Mouse (Mus musculus) embryonic facial prominence, embryonic 15.5 days (tissue): ENCODE measurements around the gene Cox8b. TPM values are rescaled to one million over a fixed set of nuclear protein-coding genes. Genes with fewer than 3 reads are reported as not detected.
"Not testable (repeated sequence)": the region's sequence is repeated elsewhere in the genome, so short reads cannot be mapped to it uniquely, and the experiment has no call there.

Experiments
- ATAC-seq: fragments of 200-750 bp; cut with Nextera tagmentation; 2 replicates; pipeline ENCODE4 v1.8.0; 2017; ENCODE audit warnings: low read depth, moderate TSS enrichment; ENCODE audit not compliant: insufficient number of reproducible peaks, low FRiP score, low TSS enrichment
- H3K27ac ChIP-seq: fragments of 300-500 bp; sonication (generic); replicated peaks from 2 replicates; pipeline ENCODE4 v1.5.1; 2015; ENCODE audit warnings: mild to moderate bottlenecking, inconsistent platforms
- H3K27me3 ChIP-seq: fragments of 300-500 bp; sonication (generic); 2 replicates; pipeline ENCODE4 v1.6.1; 2015; ENCODE audit warnings: inconsistent platforms
- H3K36me3 ChIP-seq: fragments of 300-500 bp; sonication (generic); 2 replicates; pipeline ENCODE4 v1.6.1; 2015; ENCODE audit warnings: mild to moderate bottlenecking, inconsistent platforms
- H3K4me1 ChIP-seq: fragments of 300-500 bp; sonication (generic); 2 replicates; pipeline ENCODE4 v1.6.1; 2015; ENCODE audit warnings: inconsistent platforms
- H3K4me2 ChIP-seq: fragments of 300-500 bp; sonication (generic); replicated peaks from 2 replicates; pipeline ENCODE4 v1.6.1; 2015; ENCODE audit warnings: mild to moderate bottlenecking, inconsistent platforms
- H3K4me3 ChIP-seq: fragments of 300-500 bp; sonication (generic); replicated peaks from 2 replicates; pipeline ENCODE4 v1.5.1; 2015; ENCODE audit warnings: mild to moderate bottlenecking, inconsistent platforms
- H3K9ac ChIP-seq: fragments of 300-500 bp; sonication (generic); 2 replicates; pipeline ENCODE4 v1.6.1; 2015; ENCODE audit warnings: inconsistent platforms
- H3K9me3 ChIP-seq: fragments of 300-500 bp; sonication (generic); replicated peaks from 2 replicates; pipeline ENCODE4 v1.6.1; 2016; ENCODE audit warnings: inconsistent platforms
- WGBS: fragments of 180-500 bp; shearing (Covaris S2); methylation state at CpG from one replicate; pipeline ENCODE4 v1.1.7; 2015; 5-methylcytosine and 5-hydroxymethylcytosine counted together
- polyA plus RNA-seq: library from polyadenylated mRNA; unstranded; fragments of >200 nt; fragmentation: Nextera tagmentation; extraction: Ambion mirVana; gene quantifications from 2 replicates; pipeline ENCODE4 v1.2.1, GENCODE M21; 2015

Cox8b gene
- polyA plus RNA-seq, 1 experiment from 2014 or later: 23.3 TPM

- Histone ChIP-seq H3K9ac (no peak overlapping the region), H3K27ac (no peak overlapping the region), H3K9me3 (no peaks in the 10 kb centered on the region), H3K4me1 (no peaks in the 10 kb centered on the region), H3K27me3 (no peaks in the 10 kb centered on the region), H3K36me3 (peaks cover 74% of the 10 kb centered on the region), H3K4me2 (no peak overlapping the region), H3K4me3 (no peak overlapping the region)
- 89% methylated on average over 3 of the region's 3 CpGs for WGBS
- no peak for ATAC-seq
These were observed 5.6 kb downstream of the Cox8b start for GRCm38 (mm10) chr7:140894611-140895010.

GRCm38 (mm10) chr7:140894031-140894430, 6.2 kb downstream of the Cox8b start:
- Histone ChIP-seq H3K36me3 (peaks cover 77% of the 10 kb centered on the region), H3K27me3 (no peaks in the 10 kb centered on the region), H3K27ac (no peak overlapping the region), H3K4me1 (no peaks in the 10 kb centered on the region), H3K4me2 (no peak overlapping the region), H3K9ac (no peak overlapping the region), H3K9me3 (no peaks in the 10 kb centered on the region), H3K4me3 (no peak overlapping the region)
- no peak for ATAC-seq
- 80% methylated on average over 7 of the region's 7 CpGs for WGBS

GRCm38 (mm10) chr7:140890636-140891035, 9.6 kb downstream of the Cox8b start:
- H3K4me2 ChIP-seq, H3K4me3 ChIP-seq, H3K9ac ChIP-seq, H3K4me1 ChIP-seq, H3K27me3 ChIP-seq, H3K27ac ChIP-seq, ATAC-seq, H3K9me3 ChIP-seq: not testable (repeated sequence)
- WGBS: 93% methylated on average over 16 of the region's 16 CpGs
- peaks cover 80% of the 10 kb centered on the region for H3K36me3 ChIP-seq

- ATAC-seq: peak; percentile 39
- WGBS: 1% methylated on average over 12 of the region's 12 CpGs
These were observed 17.8 kb downstream of the Cox8b start for GRCm38 (mm10) chr7:140882469-140882803.

GRCm38 (mm10) chr7:140881696-140882468, 18.4 kb downstream of the Cox8b start, which contains the start of the genes Psmd13 and Sirt3:
TSS of gene Psmd13 (plus strand) at chr7:140881968.
TSS of gene Sirt3 (minus strand) at chr7:140882309.
- H3K4me1 ChIP-seq: peaks cover 12% of the 10 kb centered on the region
- ATAC-seq: peak; percentile 95
- peak within 1 kb of the TSS; percentile 70 for H3K27ac ChIP-seq
- peak within 1 kb of the TSS; percentile 89 for H3K9ac ChIP-seq
- peaks cover 13% of the 10 kb centered on the region for H3K36me3 ChIP-seq
- H3K4me3 ChIP-seq: peak within 1 kb of the TSS; percentile 93
- no peaks in the 10 kb centered on the region for H3K9me3 ChIP-seq
- H3K4me2 ChIP-seq: peak within 1 kb of the TSS; percentile 56
- WGBS: under 1% methylated on average over 59 of the region's 59 CpGs
- H3K27me3 ChIP-seq: no peaks in the 10 kb centered on the region

More at GRCm38 (mm10) chr7:140882469-140882803, 17.8 kb downstream of the Cox8b start:
- peak overlapping the region; percentile 93 for H3K4me3 ChIP-seq
- peaks cover 19% of the 10 kb centered on the region for H3K36me3 ChIP-seq
- peak overlapping the region; percentile 56 for H3K4me2 ChIP-seq
- no peaks in the 10 kb centered on the region for H3K27me3 ChIP-seq
- H3K9me3 ChIP-seq: no peaks in the 10 kb centered on the region
- H3K9ac ChIP-seq: peak overlapping the region; percentile 89
- H3K27ac ChIP-seq: peak overlapping the region; percentile 70
- H3K4me1 ChIP-seq: peaks cover 12% of the 10 kb centered on the region

GRCm38 (mm10) chr7:140880865-140881515, 19.3 kb downstream of the Cox8b start:
- Histone ChIP-seq H3K4me1 (peaks cover 12% of the 10 kb centered on the region), H3K4me3 (peak overlapping the region; percentile 93), H3K36me3 (peaks cover 7% of the 10 kb centered on the region), H3K9ac (peak overlapping the region; percentile 89), H3K27ac (no peak overlapping the region), H3K27me3 (no peaks in the 10 kb centered on the region), H3K9me3 (no peaks in the 10 kb centered on the region), H3K4me2 (peak overlapping the region; percentile 56)
- WGBS: 17% methylated on average over 8 of the region's 8 CpGs
- no peak for ATAC-seq

- WGBS: 77% methylated on average over 3 of the region's 3 CpGs
- Histone ChIP-seq H3K4me2 (0 out of 2 replicates have a peak overlapping the region, but pooled peaks have one; percentile 56), H3K9me3 (no peaks in the 10 kb centered on the region), H3K4me1 (peaks cover 12% of the 10 kb centered on the region), H3K36me3 (peaks cover 7% of the 10 kb centered on the region; the same call in 1 of the 2 replicates), H3K9ac (no peak overlapping the region), H3K27ac (no peak overlapping the region), H3K27me3 (no peaks in the 10 kb centered on the region), H3K4me3 (no peak overlapping the region)
- no peak for ATAC-seq
These were observed 19.8 kb downstream of the Cox8b start for GRCm38 (mm10) chr7:140880419-140880818.

- no peak overlapping the region for H3K9ac ChIP-seq
- 89% methylated on average over 7 of the region's 7 CpGs for WGBS
- H3K4me1 ChIP-seq: peaks cover 12% of the 10 kb centered on the region
- H3K27ac ChIP-seq: no peak overlapping the region
- H3K4me3 ChIP-seq: no peak overlapping the region
- H3K9me3 ChIP-seq: no peaks in the 10 kb centered on the region
- no peak overlapping the region for H3K4me2 ChIP-seq
- no peak for ATAC-seq
- no peaks in the 10 kb centered on the region for H3K27me3 ChIP-seq
- H3K36me3 ChIP-seq: peaks cover 14% of the 10 kb centered on the region; the same call in 1 of the 2 replicates
These were observed 20.9 kb downstream of the Cox8b start for GRCm38 (mm10) chr7:140879355-140879754.

GRCm38 (mm10) chr7:140877364-140877763, 22.9 kb downstream of the Cox8b start:
- WGBS: 63% methylated on average over 6 of the region's 6 CpGs
- H3K27me3 ChIP-seq: no peaks in the 10 kb centered on the region
- ATAC-seq: no peak

GRCm38 (mm10) chr7:140874224-140874623, 26.0 kb downstream of the Cox8b start:
- Histone ChIP-seq H3K27ac (no peak overlapping the region), H3K27me3 (no peaks in the 10 kb centered on the region), H3K4me3 (no peak overlapping the region), H3K4me2 (no peak overlapping the region), H3K36me3 (peaks cover 23% of the 10 kb centered on the region), H3K4me1 (no peaks in the 10 kb centered on the region), H3K9me3 (no peaks in the 10 kb centered on the region), H3K9ac (no peak overlapping the region)
- ATAC-seq: no peak
- 82% methylated on average over 4 of the region's 4 CpGs for WGBS

More at GRCm38 (mm10) chr7:140877364-140877763, 22.9 kb downstream of the Cox8b start:
- 0 out of 2 replicates have a peak, but pooled peaks cover 3% of the 10 kb centered on the region for H3K4me1 ChIP-seq
- no peak overlapping the region for H3K9ac ChIP-seq
- H3K4me2 ChIP-seq: no peak overlapping the region
- no peak overlapping the region for H3K27ac ChIP-seq
- peaks cover 16% of the 10 kb centered on the region; the same call in 1 of the 2 replicates for H3K36me3 ChIP-seq
- H3K9me3 ChIP-seq: no peaks in the 10 kb centered on the region
- no peak overlapping the region for H3K4me3 ChIP-seq

GRCm38 (mm10) chr7:140864761-140865160, 35.5 kb downstream of the Cox8b start:
- Histone ChIP-seq H3K9ac (no peak overlapping the region), H3K36me3 (peaks cover 68% of the 10 kb centered on the region), H3K4me3 (no peak overlapping the region), H3K4me2 (no peak overlapping the region), H3K27me3 (no peaks in the 10 kb centered on the region), H3K9me3 (no peaks in the 10 kb centered on the region), H3K27ac (no peak overlapping the region), H3K4me1 (peaks cover 4% of the 10 kb centered on the region; the same call in 1 of the 2 replicates)
- WGBS: 89% methylated on average over 12 of the region's 12 CpGs
- ATAC-seq: no peak
